Mouse (Mus musculus) neural tube, embryonic 15.5 days (tissue): ENCODE measurements at regions not wholly inside any gene's neighbourhood (a gene's known extent, or its start where the extent isn't known, plus 50 kb on each side); places are given as distances from the start of the nearest gene placed in this dataset.

Experiments used
- ATAC-seq: fragments of 200-750 bp; cut with Nextera tagmentation; 2 replicates; pipeline ENCODE4 v1.8.0; 2017; ENCODE audit warnings: mild to moderate bottlenecking, moderate TSS enrichment, moderate library complexity; ENCODE audit not compliant: low FRiP score
- H3K27ac ChIP-seq: fragments of 300-500 bp; sonication (generic); replicated peaks from 2 replicates; pipeline ENCODE4 v1.5.1; 2015; ENCODE audit warnings: mild to moderate bottlenecking, inconsistent platforms
- H3K27me3 ChIP-seq: fragments of 300-500 bp; sonication (generic); replicated peaks from 2 replicates; pipeline ENCODE4 v1.6.1; 2015; ENCODE audit warnings: inconsistent platforms
- H3K36me3 ChIP-seq: fragments of 300-500 bp; sonication (generic); 2 replicates; pipeline ENCODE4 v1.6.1; 2015; ENCODE audit warnings: inconsistent platforms
- H3K4me1 ChIP-seq: fragments of 300-500 bp; sonication (generic); 2 replicates; pipeline ENCODE4 v1.6.1; 2015; ENCODE audit warnings: inconsistent platforms
- H3K4me2 ChIP-seq: fragments of 300-500 bp; sonication (generic); 2 replicates; pipeline ENCODE4 v1.6.1; 2015; ENCODE audit warnings: inconsistent platforms, mild to moderate bottlenecking, moderate library complexity
- H3K4me3 ChIP-seq: fragments of 300-500 bp; sonication (generic); replicated peaks from 2 replicates; pipeline ENCODE4 v1.5.1; 2015; ENCODE audit warnings: mild to moderate bottlenecking, inconsistent platforms
- H3K9ac ChIP-seq: fragments of 300-500 bp; sonication (generic); replicated peaks from 2 replicates; pipeline ENCODE4 v1.6.1; 2015; ENCODE audit warnings: mild to moderate bottlenecking, inconsistent platforms
- H3K9me3 ChIP-seq: fragments of 300-500 bp; sonication (generic); replicated peaks from 2 replicates; pipeline ENCODE4 v1.6.1; 2016; ENCODE audit warnings: inconsistent platforms
- WGBS: fragments of 180-500 bp; shearing (Covaris S2); methylation state at CpG from one replicate; pipeline ENCODE4 v1.1.7; 2015; ENCODE audit warnings: mixed read lengths; 5-methylcytosine and 5-hydroxymethylcytosine counted together

DNA sequence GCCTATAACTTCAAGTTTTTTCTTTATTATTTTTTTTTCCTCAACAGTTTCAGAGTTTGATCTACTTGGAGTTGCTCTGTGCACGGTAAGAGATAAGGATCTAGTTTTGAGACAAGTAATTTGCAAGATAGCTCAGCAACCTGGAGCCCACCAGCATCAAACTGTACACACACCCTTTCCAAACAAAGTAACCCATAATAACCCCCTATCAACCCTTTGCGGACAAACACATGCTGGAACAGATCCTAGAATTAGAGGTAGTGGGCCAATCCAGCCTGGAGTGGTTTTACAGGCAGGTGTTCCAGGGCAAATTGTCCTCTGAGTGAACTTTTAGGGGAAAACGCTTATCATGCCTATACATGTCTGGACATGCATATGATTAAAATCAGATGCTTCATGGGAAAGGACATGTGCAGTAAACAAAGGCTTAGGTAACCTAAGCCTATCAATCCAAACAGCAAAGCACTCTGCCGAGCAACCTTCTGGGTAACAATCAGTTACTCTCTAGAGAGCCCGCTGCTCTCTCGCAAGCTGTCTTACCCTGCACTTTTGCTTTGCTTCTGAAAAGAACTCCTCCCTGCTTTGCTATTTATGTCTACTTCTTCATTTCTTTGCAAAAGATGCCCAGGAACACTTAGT lies 200.2 kb upstream of the Nabp1 start:
- Histone ChIP-seq H3K9me3 (no peaks in the 10 kb centered on the region), H3K4me1 (no peaks in the 10 kb centered on the region), H3K4me3 (no peak overlapping the region), H3K27me3 (no peaks in the 10 kb centered on the region), H3K9ac (no peak overlapping the region), H3K4me2 (no peak overlapping the region), H3K27ac (no peak overlapping the region), H3K36me3 (no peaks in the 10 kb centered on the region)
- 62% methylated on average over 6 of the region's 6 CpGs for WGBS
- ATAC-seq, result no peak

DNA sequence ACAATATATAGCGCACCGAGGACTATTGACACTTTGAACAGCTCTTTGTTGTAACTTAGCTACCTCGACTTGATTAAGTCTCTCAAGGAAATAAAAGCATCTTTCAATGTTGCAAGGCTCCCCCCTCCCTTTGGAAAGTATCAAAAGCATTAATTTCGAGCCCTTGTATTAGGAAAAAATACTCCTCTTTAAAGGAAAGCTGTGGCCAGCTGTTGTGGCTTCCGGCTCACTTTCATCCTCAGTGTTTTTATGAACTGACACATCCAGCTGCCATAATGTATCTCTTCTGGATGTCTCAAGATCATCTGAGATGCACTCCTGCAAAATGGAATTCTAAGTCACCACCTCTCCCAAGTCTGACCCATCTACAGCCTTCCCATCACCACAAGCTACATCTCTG lies 199.6 kb upstream of the Nabp1 start:
- no peaks in the 10 kb centered on the region for H3K4me1 ChIP-seq
- ATAC-seq, result no peak
- no peaks in the 10 kb centered on the region for H3K9me3 ChIP-seq
- no peak overlapping the region for H3K4me3 ChIP-seq
- no peaks in the 10 kb centered on the region for H3K36me3 ChIP-seq
- WGBS, result 51% methylated on average over 5 of the region's 5 CpGs
- no peak overlapping the region for H3K27ac ChIP-seq
- no peak overlapping the region for H3K4me2 ChIP-seq
- H3K9ac ChIP-seq, result no peak overlapping the region
- H3K27me3 ChIP-seq, result no peaks in the 10 kb centered on the region

DNA sequence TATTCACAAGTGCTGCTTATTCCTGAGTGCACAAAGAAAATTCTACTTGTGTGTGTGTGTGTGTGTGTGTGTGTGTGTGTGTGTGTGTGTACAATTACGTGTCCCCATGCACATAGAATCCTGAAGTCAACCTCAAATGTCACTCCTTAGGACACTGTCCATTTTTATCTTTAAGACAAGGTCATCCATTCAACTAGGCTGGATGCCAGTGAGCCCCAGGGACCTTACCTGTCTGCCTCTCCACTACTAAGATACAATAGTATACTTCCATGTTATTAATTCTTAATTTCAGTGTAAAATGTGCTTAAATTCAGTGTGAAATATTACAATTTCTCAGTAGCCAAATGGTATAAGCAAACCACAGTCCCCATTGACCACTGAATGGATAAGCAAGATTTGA lies 193.5 kb upstream of the Nabp1 start:
- ATAC-seq, result no peak
- no peaks in the 10 kb centered on the region for H3K9me3 ChIP-seq
- WGBS, result 83% methylated on average over 1 of the region's 1 CpGs

DNA sequence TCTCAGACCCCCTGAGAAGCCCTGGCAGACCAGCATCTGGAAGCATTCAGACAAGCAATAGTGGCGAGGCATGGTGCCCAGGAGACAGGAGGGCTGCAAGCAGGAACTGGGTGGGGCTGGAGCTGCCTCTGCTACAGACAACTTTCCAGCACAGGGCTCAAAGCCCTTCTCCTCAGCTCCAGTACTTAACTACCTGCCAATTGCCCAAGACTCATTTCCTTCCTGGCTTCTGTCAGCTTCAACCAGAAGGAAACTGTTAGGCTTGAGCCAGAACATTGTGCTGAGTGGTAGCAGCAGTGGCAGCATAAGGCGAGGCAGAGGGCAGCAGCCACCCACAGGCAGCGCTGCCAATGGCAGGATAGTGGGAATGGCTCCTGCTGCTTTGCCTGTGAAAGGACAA lies 193.1 kb upstream of the Nabp1 start:
- Histone ChIP-seq H3K9me3 (no peaks in the 10 kb centered on the region), H3K4me2 (no peak overlapping the region), H3K9ac (no peak overlapping the region), H3K4me3 (no peak overlapping the region), H3K27me3 (no peaks in the 10 kb centered on the region), H3K4me1 (0 out of 2 replicates have a peak, but pooled peaks cover 3% of the 10 kb centered on the region), H3K36me3 (no peaks in the 10 kb centered on the region), H3K27ac (no peak overlapping the region)
- ATAC-seq, result no peak
- WGBS, result 43% methylated on average over 3 of the region's 3 CpGs

More for the DNA sequence above, 193.5 kb upstream of the Nabp1 start:
- Histone ChIP-seq H3K36me3 (no peaks in the 10 kb centered on the region), H3K4me2 (no peak overlapping the region), H3K4me3 (no peak overlapping the region), H3K4me1 (0 out of 2 replicates have a peak, but pooled peaks cover 3% of the 10 kb centered on the region), H3K9ac (no peak overlapping the region), H3K27ac (no peak overlapping the region), H3K27me3 (no peaks in the 10 kb centered on the region)

DNA sequence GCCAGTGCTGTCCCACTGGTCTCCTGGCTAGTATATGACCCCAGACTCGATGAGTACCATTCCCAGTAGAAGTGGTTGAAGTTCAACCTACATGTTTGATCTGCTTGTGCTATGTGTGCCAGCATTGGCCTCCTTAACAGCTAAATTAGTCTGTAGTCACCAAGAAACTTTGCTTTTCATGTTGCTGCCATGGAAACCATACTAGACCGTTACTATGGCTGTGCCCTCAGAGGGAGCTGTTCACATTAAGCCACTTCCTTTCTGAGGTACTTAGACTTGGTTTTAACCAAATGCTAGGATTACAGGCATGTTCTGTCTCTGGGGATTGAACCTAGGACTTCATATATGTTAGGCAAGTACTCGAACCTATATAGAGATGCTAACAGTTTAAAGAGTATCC lies 191.8 kb upstream of the Nabp1 start:
- H3K4me3 ChIP-seq, result no peak overlapping the region
- H3K9ac ChIP-seq, result no peak overlapping the region
- H3K27ac ChIP-seq, result no peak overlapping the region
- H3K9me3 ChIP-seq, result no peaks in the 10 kb centered on the region
- no peak for ATAC-seq
- no peaks in the 10 kb centered on the region for H3K27me3 ChIP-seq
- 48% methylated on average over 3 of the region's 3 CpGs for WGBS
- H3K4me1 ChIP-seq, result 0 out of 2 replicates have a peak, but pooled peaks cover 3% of the 10 kb centered on the region
- H3K36me3 ChIP-seq, result no peaks in the 10 kb centered on the region
- H3K4me2 ChIP-seq, result no peak overlapping the region

DNA sequence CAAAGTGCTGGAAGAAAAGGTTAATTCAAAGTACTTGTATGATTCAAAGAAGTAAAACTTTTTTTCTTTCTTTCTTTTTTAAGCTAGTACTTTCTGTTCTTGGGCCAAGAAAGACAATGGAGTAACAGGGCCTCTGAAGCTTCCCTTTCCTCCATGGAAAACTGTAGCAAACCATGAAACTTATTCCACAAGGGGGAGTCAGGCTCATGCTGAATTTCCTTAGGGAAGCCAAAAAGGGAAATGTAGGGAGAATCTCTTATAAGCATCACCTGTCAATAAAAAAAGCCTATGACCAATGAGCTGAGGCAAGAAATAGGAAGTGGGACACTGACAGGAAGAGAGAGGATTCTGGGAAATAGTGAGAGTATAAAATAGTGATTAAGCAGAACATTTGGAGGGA lies 190.7 kb upstream of the Nabp1 start:
- H3K9ac ChIP-seq, result no peak overlapping the region
- H3K4me3 ChIP-seq, result no peak overlapping the region
- H3K36me3 ChIP-seq, result no peaks in the 10 kb centered on the region
- no peaks in the 10 kb centered on the region for H3K27me3 ChIP-seq
- H3K4me2 ChIP-seq, result no peak overlapping the region
- no peak overlapping the region for H3K27ac ChIP-seq
- 0 out of 2 replicates have a peak, but pooled peaks cover 3% of the 10 kb centered on the region for H3K4me1 ChIP-seq
- ATAC-seq, result no peak
- H3K9me3 ChIP-seq, result no peaks in the 10 kb centered on the region

DNA sequence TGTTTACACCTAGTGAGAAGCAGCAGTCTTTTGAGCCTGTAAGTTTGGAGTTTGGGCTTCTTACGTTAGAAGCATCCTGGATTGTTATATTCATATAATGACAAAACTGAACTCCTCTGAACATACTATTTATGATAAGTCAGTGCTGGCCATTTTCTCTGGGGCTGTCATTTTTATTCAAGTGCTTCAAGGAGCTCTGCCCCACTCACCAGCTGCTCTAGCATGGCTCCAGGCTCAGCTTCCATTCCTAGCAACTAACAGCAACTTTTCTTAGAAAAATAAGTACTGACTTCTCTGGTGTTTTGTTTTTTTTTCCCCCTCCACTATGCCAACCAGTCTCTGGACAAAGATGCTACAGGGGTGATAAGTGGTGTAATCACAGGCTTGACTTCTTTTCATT lies 182.3 kb upstream of the Nabp1 start:
- WGBS, result 94% methylated on average over 1 of the region's 1 CpGs
- Histone ChIP-seq H3K27me3 (no peaks in the 10 kb centered on the region), H3K4me3 (no peak overlapping the region), H3K4me2 (no peak overlapping the region), H3K9ac (no peak overlapping the region), H3K9me3 (no peaks in the 10 kb centered on the region), H3K36me3 (no peaks in the 10 kb centered on the region), H3K4me1 (no peaks in the 10 kb centered on the region), H3K27ac (no peak overlapping the region)
- no peak for ATAC-seq

DNA sequence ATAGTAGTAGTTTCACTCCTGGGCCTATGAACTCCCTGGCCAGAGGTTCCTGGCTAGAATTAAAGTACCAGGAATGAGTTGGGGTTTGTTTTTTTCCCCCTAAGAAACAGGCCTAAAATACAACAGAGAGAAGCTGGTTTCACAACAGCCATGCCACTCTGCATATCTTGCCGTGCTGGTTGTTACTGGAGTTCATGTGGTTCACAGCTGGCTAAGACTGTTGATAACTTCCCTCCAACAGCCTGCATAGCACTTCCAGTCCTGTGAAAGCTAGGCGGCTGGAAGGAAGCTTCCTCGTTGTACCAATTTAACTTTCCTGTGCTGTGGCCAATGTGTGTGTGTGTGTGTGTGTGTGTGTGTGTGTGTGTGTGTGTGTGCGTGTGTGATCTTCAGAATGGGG lies 179.0 kb upstream of the Nabp1 start:
- no peak overlapping the region for H3K4me2 ChIP-seq
- no peaks in the 10 kb centered on the region for H3K36me3 ChIP-seq
- no peak overlapping the region for H3K27ac ChIP-seq
- no peaks in the 10 kb centered on the region for H3K9me3 ChIP-seq
- no peaks in the 10 kb centered on the region for H3K4me1 ChIP-seq
- no peak overlapping the region for H3K9ac ChIP-seq
- H3K27me3 ChIP-seq, result no peaks in the 10 kb centered on the region
- 78% methylated on average over 4 of the region's 4 CpGs for WGBS
- no peak overlapping the region for H3K4me3 ChIP-seq
- no peak for ATAC-seq

DNA sequence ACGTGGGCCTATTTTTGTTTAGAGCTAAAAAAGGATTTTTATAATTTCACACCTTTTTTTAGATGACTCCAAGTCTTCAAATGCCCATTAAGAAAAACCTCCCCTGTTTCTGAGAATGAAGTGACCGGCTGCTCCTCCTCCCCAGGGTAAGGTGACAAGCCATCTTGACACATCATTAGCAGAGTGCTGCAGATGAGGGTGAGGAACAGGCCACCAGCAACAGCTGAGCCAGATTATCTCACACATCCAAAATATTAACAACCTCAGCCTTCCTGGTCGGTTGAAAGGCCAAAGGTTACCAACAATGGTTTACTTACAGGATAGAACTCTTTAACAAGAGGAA lies 172.4 kb upstream of the Nabp1 start:
- H3K36me3 ChIP-seq, result no peaks in the 10 kb centered on the region
- H3K4me3 ChIP-seq, result no peak overlapping the region
- 0 out of 2 replicates have a peak, but pooled peaks have one; percentile 53 for ATAC-seq
- H3K9ac ChIP-seq, result no peak overlapping the region
- WGBS, result 11% methylated on average over 3 of the region's 3 CpGs
- H3K27ac ChIP-seq, result peak overlapping the region; percentile 45
- H3K4me1 ChIP-seq, result peaks cover 7% of the 10 kb centered on the region
- H3K9me3 ChIP-seq, result no peaks in the 10 kb centered on the region
- H3K4me2 ChIP-seq, result no peak overlapping the region
- H3K27me3 ChIP-seq, result no peaks in the 10 kb centered on the region

DNA sequence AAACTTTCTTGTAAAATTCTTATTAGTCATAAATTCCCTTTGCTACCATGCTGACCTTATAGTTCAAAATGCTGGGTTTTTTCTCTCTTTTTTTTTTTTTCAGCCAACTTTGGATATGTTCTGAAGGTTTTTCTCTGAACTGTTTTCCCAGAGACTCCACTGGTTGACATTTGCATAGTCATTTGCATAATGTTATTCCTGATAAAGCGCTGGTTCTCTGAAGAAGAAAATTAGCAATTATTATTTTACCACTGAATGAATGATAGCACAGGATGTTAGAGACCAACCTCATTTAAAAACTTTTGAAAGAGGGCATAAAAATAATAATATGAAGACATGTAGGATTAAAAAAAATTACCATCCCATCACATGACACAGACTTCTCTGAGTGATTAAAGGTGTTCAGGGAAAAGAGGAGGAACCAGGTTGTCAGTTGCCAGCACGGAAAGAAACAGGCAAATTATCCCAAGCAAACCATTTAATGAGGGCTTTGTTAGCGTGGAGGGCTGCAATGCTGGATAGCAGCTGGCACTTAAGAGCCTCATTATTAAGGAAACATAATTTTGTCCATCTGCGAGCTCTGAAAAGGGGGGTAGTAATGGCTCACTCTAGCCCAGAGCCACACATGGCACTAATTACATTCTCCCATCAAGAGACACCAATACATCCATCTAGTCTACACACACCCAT lies 171.9 kb upstream of the Nabp1 start:
- Histone ChIP-seq H3K27me3 (no peaks in the 10 kb centered on the region), H3K36me3 (no peaks in the 10 kb centered on the region), H3K9ac (no peak overlapping the region), H3K4me2 (no peak overlapping the region), H3K4me1 (peaks cover 7% of the 10 kb centered on the region), H3K4me3 (no peak overlapping the region), H3K27ac (peak overlapping the region; percentile 45), H3K9me3 (no peaks in the 10 kb centered on the region)
- WGBS, result 9% methylated on average over 4 of the region's 4 CpGs
- peak; percentile 95 for ATAC-seq

DNA sequence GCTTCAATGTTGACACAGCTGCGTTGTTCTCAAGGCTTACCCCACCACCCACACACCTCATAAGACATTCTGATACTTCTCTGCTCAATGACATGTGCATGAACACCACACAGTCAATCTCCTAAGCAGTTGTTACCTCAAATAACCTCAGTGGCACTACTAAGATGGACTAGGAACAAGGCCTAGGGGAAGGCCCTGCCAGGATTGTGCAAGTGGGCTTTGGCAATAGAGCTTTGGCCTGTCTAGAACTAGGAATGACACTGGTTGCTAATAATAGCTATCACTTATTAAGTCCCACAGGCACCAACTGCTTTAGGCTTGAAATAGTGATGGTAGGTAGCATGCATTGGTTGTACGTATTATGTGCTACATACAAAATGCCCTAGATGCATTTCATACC lies 169.7 kb upstream of the Nabp1 start:
- Histone ChIP-seq H3K36me3 (no peaks in the 10 kb centered on the region), H3K9me3 (no peaks in the 10 kb centered on the region), H3K4me2 (no peak overlapping the region), H3K9ac (no peak overlapping the region), H3K4me1 (peaks cover 7% of the 10 kb centered on the region), H3K27me3 (no peaks in the 10 kb centered on the region), H3K4me3 (no peak overlapping the region), H3K27ac (no peak overlapping the region)
- 86% methylated on average over 2 of the region's 2 CpGs for WGBS
- no peak for ATAC-seq

DNA sequence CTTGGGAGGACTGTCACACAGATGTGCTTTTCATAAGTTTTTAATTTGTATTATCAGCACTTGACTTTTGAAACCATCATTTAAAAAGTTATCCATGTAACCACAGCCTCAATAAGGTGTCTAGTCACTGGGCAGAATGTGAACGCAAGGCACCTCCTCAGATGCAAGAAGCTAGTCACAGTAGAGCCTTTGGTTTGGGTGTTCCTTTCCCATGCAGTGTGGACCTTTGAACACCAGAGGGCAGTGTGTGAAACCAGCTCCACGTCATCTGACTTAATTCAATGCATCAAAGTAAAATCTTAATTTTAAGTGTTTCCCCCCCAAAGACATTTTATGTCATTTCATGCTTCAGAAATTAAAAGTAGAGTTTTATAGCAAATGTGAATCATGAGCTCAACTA lies 166.2 kb upstream of the Nabp1 start:
- H3K4me3 ChIP-seq, result no peak overlapping the region
- H3K27ac ChIP-seq, result no peak overlapping the region
- peak; percentile 57; the same call in 1 of the 2 replicates for ATAC-seq
- no peak overlapping the region for H3K9ac ChIP-seq
- no peaks in the 10 kb centered on the region for H3K9me3 ChIP-seq
- H3K4me2 ChIP-seq, result no peak overlapping the region
- WGBS, result 25% methylated on average over 2 of the region's 2 CpGs
- H3K27me3 ChIP-seq, result no peaks in the 10 kb centered on the region
- no peaks in the 10 kb centered on the region for H3K4me1 ChIP-seq
- H3K36me3 ChIP-seq, result no peaks in the 10 kb centered on the region
